Mouse (Mus musculus): ENCODE measurements around the gene Ccdc184. TPM values are rescaled to one million over a fixed set of nuclear protein-coding genes. Genes with fewer than 3 reads are reported as not detected.

The Ccdc184 gene
- not detected in 2 replicates for polyA plus RNA-seq (2012; ENCODE audit: insufficient read depth, insufficient read length, missing spikeins)

DNA sequence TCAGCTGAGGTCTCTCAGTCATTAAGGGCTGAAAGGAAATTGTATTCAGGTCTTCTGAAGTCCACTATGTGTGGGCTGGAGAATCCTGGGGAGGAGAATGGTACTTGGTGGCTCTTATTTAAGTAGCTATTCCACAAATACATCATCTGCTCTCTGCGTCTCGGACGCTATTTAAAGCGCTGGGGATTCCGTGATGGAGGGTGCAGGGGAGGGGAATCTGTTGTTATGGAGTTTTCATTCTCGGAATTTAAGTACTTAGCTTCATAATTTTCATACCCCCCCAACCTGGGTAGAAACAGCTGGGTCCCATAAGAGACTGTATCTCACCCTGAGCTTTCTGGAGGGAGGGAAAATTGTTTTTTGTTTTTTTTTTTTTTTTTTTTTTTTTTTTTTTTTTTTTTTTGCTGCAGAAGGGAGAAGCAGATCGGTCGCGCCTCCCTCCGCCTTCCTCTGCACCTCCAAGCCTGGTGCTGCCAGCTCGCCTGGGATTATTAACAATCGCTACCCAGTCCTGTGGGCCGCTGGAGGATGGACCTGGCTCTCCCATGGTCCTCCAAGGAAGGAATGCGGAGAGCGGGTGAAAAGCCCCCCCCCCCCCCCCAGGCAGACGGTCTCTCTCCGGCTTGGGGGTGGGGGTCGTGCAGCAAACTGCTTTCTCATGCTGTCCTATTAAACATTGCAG, at the start of gene Ccdc184:
TSS of gene Ccdc184 (plus strand) at position 196 of the 682 bp plus-strand sequence.
- Histone ChIP-seq H3K4me1 (ENCODE audit: control insufficient read depth, insufficient read depth, insufficient read length, low read length) (no peaks in the 10 kb centered on the region), H3K27ac (replicated peaks; ENCODE audit: low read depth, low read length) (no peak within 1 kb of the TSS), H3K4me3 (ENCODE audit: insufficient read depth, low read depth, low read length) (peak within 1 kb of the TSS; percentile 24)

- Histone ChIP-seq H3K27ac (replicated peaks; ENCODE audit: low read depth, low read length) (no peak overlapping the region), H3K4me1 (ENCODE audit: control insufficient read depth, insufficient read depth, insufficient read length, low read length) (no peaks in the 10 kb centered on the region), H3K4me3 (ENCODE audit: insufficient read depth, low read depth, low read length) (no peak overlapping the region)
These were observed 47.6 kb upstream of the Ccdc184 start for GRCm38 (mm10) chr15:98119363-98119762.

DNA sequence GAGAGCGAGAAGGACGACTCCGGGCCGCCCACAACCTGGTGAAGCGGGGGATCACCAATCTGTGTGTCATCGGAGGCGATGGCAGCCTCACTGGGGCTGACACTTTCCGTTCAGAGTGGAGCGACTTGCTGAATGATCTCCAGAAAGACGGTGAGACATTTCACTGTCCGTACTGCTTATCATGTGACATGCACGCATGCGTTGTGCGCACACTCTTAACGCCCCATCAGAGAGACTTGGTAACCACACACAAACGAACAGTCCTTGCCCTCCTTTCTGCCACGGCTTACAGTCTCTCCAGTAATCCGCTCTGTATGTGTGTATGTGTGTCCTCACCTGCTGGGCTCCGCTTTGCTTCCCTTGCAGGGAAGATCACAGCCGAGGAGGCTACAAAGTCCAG, 46.1 kb upstream of the Ccdc184 start:
- H3K27ac ChIP-seq (replicated peaks; ENCODE audit: low read depth, low read length): no peak overlapping the region
- no peaks in the 10 kb centered on the region for H3K4me1 ChIP-seq (ENCODE audit: control insufficient read depth, insufficient read depth, insufficient read length, low read length)
- H3K4me3 ChIP-seq (ENCODE audit: insufficient read depth, low read depth, low read length): no peak overlapping the region

DNA sequence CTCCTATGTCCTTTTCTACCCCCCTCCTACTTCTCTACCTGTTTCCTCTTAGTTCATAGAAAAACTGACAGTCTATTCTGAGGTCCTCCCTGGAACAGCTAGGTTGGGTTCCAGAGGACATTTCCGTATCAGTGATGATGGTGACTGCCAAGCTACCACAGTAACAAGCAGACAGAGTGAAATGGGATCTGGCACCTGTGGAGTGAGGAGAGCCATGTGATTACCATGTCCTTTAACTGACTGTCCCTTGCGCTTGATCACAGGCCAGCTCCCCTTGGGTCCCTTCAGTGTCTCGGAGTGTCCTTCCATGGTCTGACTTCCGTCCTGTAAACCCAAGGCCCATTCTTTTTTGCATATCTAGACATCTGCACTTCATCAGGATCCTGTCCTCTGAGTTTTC, 36.0 kb upstream of the Ccdc184 start:
- H3K4me1 ChIP-seq (ENCODE audit: control insufficient read depth, insufficient read depth, insufficient read length, low read length): no peaks in the 10 kb centered on the region
- H3K27ac ChIP-seq (replicated peaks; ENCODE audit: low read depth, low read length): no peak overlapping the region
- no peak overlapping the region for H3K4me3 ChIP-seq (ENCODE audit: insufficient read depth, low read depth, low read length)

DNA sequence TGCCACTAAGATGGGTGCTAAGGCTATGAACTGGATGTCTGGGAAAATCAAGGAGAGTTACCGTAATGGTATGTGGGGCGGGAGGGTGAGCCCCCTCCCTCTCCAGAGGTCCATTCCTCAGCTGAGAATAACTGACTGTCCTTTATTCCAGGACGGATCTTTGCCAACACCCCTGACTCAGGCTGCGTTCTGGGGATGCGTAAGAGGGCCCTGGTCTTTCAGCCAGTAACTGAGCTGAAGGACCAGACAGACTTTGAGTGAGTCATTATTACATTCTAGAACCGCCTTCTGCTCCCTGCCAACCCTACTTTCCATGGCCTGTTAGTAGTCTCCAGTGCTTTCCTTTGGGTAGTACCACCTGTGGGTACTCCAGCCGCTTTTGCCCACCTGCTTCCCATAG, 35.5 kb upstream of the Ccdc184 start:
- no peaks in the 10 kb centered on the region for H3K4me1 ChIP-seq (ENCODE audit: control insufficient read depth, insufficient read depth, insufficient read length, low read length)
- no peak overlapping the region for H3K4me3 ChIP-seq (ENCODE audit: insufficient read depth, low read depth, low read length)
- no peak overlapping the region for H3K27ac ChIP-seq (replicated peaks; ENCODE audit: low read depth, low read length)

GRCm38 (mm10) chr15:98131942-98132655, 34.9 kb upstream of the Ccdc184 start:
- Histone ChIP-seq H3K4me1 (ENCODE audit: control insufficient read depth, insufficient read depth, insufficient read length, low read length) (no peaks in the 10 kb centered on the region), H3K27ac (replicated peaks; ENCODE audit: low read depth, low read length) (no peak overlapping the region), H3K4me3 (ENCODE audit: insufficient read depth, low read depth, low read length) (no peak overlapping the region)

- H3K27ac ChIP-seq (replicated peaks; ENCODE audit: low read depth, low read length): no peak overlapping the region
- no peaks in the 10 kb centered on the region for H3K4me1 ChIP-seq (ENCODE audit: control insufficient read depth, insufficient read depth, insufficient read length, low read length)
- no peak overlapping the region for H3K4me3 ChIP-seq (ENCODE audit: insufficient read depth, low read depth, low read length)
These were observed 33.5 kb upstream of the Ccdc184 start for GRCm38 (mm10) chr15:98133471-98133870.

DNA sequence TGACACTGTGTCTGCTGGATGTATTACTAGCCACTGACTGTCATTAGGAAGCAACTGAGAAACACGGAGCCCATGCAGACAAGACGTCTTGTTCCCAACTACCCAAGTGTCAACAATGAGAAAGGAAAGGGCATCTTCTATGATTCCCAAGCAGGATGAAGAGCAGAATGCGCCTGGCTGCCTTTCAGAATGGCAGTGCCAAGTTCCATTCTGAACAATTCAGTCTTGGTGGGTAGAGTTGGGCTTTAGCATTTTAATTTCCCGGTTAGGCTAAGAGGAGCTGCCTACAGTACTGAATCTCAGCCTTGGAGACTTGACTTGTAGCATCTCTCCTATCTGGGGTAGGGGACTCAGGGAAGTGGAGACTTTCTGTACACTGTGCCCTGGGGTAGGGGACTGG, 32.9 kb upstream of the Ccdc184 start:
- Histone ChIP-seq H3K4me3 (ENCODE audit: insufficient read depth, low read depth, low read length) (no peak overlapping the region), H3K27ac (replicated peaks; ENCODE audit: low read depth, low read length) (no peak overlapping the region), H3K4me1 (ENCODE audit: control insufficient read depth, insufficient read depth, insufficient read length, low read length) (no peaks in the 10 kb centered on the region)

DNA sequence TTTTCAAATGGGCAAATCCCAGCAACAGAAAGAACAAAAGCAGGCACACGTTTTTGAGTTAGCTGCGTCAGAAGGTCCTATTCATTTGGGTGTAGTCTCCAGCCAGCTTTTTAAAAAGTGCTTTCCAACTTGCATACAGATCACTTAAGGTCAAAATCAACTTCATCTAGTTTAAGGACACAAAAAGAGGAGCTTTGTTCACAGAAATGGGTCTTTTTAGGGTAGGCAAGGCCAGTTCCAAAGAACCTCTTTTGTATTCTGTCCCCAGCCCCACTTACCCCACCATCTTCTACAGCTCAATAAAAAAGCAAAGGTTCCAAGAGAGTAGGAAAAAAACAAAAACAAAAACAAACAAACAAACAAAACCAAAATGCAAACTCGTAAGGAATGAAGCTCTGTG, 32.3 kb upstream of the Ccdc184 start:
- H3K27ac ChIP-seq (replicated peaks; ENCODE audit: low read depth, low read length): no peak overlapping the region
- H3K4me1 ChIP-seq (ENCODE audit: control insufficient read depth, insufficient read depth, insufficient read length, low read length): no peaks in the 10 kb centered on the region

GRCm38 (mm10) chr15:98135671-98136070, 31.3 kb upstream of the Ccdc184 start:
- H3K27ac ChIP-seq (replicated peaks; ENCODE audit: low read depth, low read length): no peak overlapping the region
- no peak overlapping the region for H3K4me3 ChIP-seq (ENCODE audit: insufficient read depth, low read depth, low read length)
- no peaks in the 10 kb centered on the region for H3K4me1 ChIP-seq (ENCODE audit: control insufficient read depth, insufficient read depth, insufficient read length, low read length)

More for the DNA sequence above, 32.3 kb upstream of the Ccdc184 start:
- H3K4me3 ChIP-seq (ENCODE audit: insufficient read depth, low read depth, low read length): no peak overlapping the region

DNA sequence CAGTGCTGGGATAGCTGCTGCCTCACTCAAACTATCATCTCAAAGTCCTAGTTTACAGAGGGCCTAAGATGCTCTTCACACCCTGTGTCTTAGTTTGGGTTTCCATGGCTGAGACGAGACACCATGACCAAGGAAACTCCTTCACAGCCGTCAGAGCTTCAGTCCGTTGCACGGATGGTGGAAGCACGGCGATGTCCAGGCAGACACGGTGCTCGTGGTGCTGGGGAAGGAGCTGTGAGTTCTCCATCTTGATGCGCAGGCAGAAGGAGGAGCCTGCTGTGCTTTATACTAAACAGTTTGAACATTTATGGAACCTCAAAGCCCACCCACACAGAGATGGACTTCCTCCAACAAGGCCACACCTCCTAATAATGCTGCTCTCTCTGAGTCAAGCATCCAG, 30.1 kb upstream of the Ccdc184 start:
- no peak overlapping the region for H3K27ac ChIP-seq (replicated peaks; ENCODE audit: low read depth, low read length)
- no peaks in the 10 kb centered on the region for H3K4me1 ChIP-seq (ENCODE audit: control insufficient read depth, insufficient read depth, insufficient read length, low read length)
- no peak overlapping the region for H3K4me3 ChIP-seq (ENCODE audit: insufficient read depth, low read depth, low read length)

GRCm38 (mm10) chr15:98139763-98140162, 27.2 kb upstream of the Ccdc184 start:
- peaks cover 2% of the 10 kb centered on the region for H3K4me1 ChIP-seq (ENCODE audit: control insufficient read depth, insufficient read depth, insufficient read length, low read length)
- no peak overlapping the region for H3K4me3 ChIP-seq (ENCODE audit: insufficient read depth, low read depth, low read length)
- H3K27ac ChIP-seq (replicated peaks; ENCODE audit: low read depth, low read length): no peak overlapping the region

- Histone ChIP-seq H3K4me3 (ENCODE audit: insufficient read depth, low read depth, low read length) (no peak overlapping the region), H3K27ac (replicated peaks; ENCODE audit: low read depth, low read length) (no peak overlapping the region), H3K4me1 (ENCODE audit: control insufficient read depth, insufficient read depth, insufficient read length, low read length) (peaks cover 4% of the 10 kb centered on the region)
These were observed 26.1 kb upstream of the Ccdc184 start for GRCm38 (mm10) chr15:98140809-98141208.

DNA sequence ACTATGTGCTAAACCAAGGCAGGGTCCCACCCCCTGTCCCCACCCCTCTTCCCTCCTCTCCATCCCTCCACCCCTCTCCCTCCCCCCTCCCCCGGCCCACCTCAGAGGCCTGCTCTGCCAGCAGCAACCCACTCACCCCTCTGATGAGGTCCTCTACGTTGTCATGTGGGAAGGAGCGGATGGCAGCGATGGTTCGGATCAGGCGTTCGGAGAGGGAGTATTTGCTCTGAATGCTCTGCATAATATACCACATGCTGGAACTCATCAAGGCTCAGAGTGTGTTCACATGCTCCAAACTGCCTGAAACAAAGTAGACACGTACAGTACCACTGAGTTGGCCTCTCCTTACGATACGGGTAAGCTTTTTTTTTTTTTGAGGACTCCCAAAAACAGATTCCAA, 24.4 kb upstream of the Ccdc184 start:
- Histone ChIP-seq H3K4me1 (ENCODE audit: control insufficient read depth, insufficient read depth, insufficient read length, low read length) (peaks cover 4% of the 10 kb centered on the region), H3K4me3 (ENCODE audit: insufficient read depth, low read depth, low read length) (no peak overlapping the region), H3K27ac (replicated peaks; ENCODE audit: low read depth, low read length) (no peak overlapping the region)

- peaks cover 4% of the 10 kb centered on the region for H3K4me1 ChIP-seq (ENCODE audit: control insufficient read depth, insufficient read depth, insufficient read length, low read length)
These were observed 22.0 kb upstream of the Ccdc184 start for GRCm38 (mm10) chr15:98144861-98145507.

More at GRCm38 (mm10) chr15:98144861-98145507, 22.0 kb upstream of the Ccdc184 start:
- peak overlapping the region; percentile 7; the same call in 1 of the 2 replicates for H3K27ac ChIP-seq (replicated peaks; ENCODE audit: low read depth, low read length)
- peak overlapping the region; percentile 69 for H3K4me3 ChIP-seq (ENCODE audit: insufficient read depth, low read depth, low read length)
